Mouse (Mus musculus): Measurements from ENCODE around the gene Dgcr2. TPM values are rescaled to one million over a fixed set of nuclear protein-coding genes. Genes with fewer than 3 reads are reported as not detected.

Dgcr2 gene
- polyA plus RNA-seq, 1 experiment from 2014 or later = 89.2 TPM

GRCm38 (mm10) chr16:17921325-17922162 lies 23.2 kb upstream of the Dgcr2 start:
- no peaks in the 10 kb centered on the region for H3K9me3 ChIP-seq (ENCODE audit: control insufficient read depth, low read length)
- peaks cover 9% of the 10 kb centered on the region for H3K4me1 ChIP-seq (replicated peaks; ENCODE audit: control insufficient read depth, insufficient read depth, low read length)
- peaks cover 6% of the 10 kb centered on the region for H3K36me3 ChIP-seq (ENCODE audit: control insufficient read depth, insufficient read depth, low read length)
- peak overlapping the region; percentile 79 for H3K27ac ChIP-seq (ENCODE audit: low read length)
- WGBS = 2% methylated on average over 47 of the region's 47 CpGs
- peak overlapping the region; percentile 92 for H3K9ac ChIP-seq (ENCODE audit: low read length)
- peak overlapping the region; percentile 96 for H3K4me2 ChIP-seq (ENCODE audit: low read depth, low read length)
- ATAC-seq (ENCODE audit: low read depth) = peak; percentile 98
- H3K27me3 ChIP-seq (ENCODE audit: control insufficient read depth, insufficient read depth, low read depth, low read length) = peaks cover 25% of the 10 kb centered on the region
- H3K4me3 ChIP-seq (ENCODE audit: low read length) = peak overlapping the region; percentile 90

- no peak overlapping the region for H3K27ac ChIP-seq (ENCODE audit: low read length)
- no peak for ATAC-seq (ENCODE audit: low read depth)
- H3K4me2 ChIP-seq (ENCODE audit: low read depth, low read length) = peak overlapping the region; percentile 96
- peaks cover 9% of the 10 kb centered on the region for H3K4me1 ChIP-seq (replicated peaks; ENCODE audit: control insufficient read depth, insufficient read depth, low read length)
- peaks cover 35% of the 10 kb centered on the region for H3K27me3 ChIP-seq (ENCODE audit: control insufficient read depth, insufficient read depth, low read depth, low read length)
- WGBS = 16% methylated on average over 20 of the region's 20 CpGs
- H3K9ac ChIP-seq (ENCODE audit: low read length) = peak overlapping the region; percentile 92
- peaks cover 1% of the 10 kb centered on the region for H3K36me3 ChIP-seq (ENCODE audit: control insufficient read depth, insufficient read depth, low read length)
- no peak overlapping the region for H3K4me3 ChIP-seq (ENCODE audit: low read length)
- no peaks in the 10 kb centered on the region for H3K9me3 ChIP-seq (ENCODE audit: control insufficient read depth, low read length)
Observed at GRCm38 (mm10) chr16:17920586-17920985, 22.2 kb upstream of the Dgcr2 start.

GRCm38 (mm10) chr16:17914307-17915249 lies 16.2 kb upstream of the Dgcr2 start, which contains the start of gene Gsc2:
Gene Gsc2 (minus strand): TSS chr16:17915059.
- Histone ChIP-seq H3K4me2 (ENCODE audit: low read depth, low read length) (peak within 1 kb of the TSS; percentile 74), H3K4me3 (ENCODE audit: low read length) (peak within 1 kb of the TSS; percentile 47), H3K9ac (ENCODE audit: low read length) (0 out of 2 replicates have a peak within 1 kb of the TSS, but pooled peaks have one; percentile 27), H3K27me3 (ENCODE audit: control insufficient read depth, insufficient read depth, low read depth, low read length) (peaks cover 64% of the 10 kb centered on the region), H3K27ac (ENCODE audit: low read length) (no peak within 1 kb of the TSS), H3K36me3 (ENCODE audit: control insufficient read depth, insufficient read depth, low read length) (no peaks in the 10 kb centered on the region), H3K4me1 (replicated peaks; ENCODE audit: control insufficient read depth, insufficient read depth, low read length) (peaks cover 16% of the 10 kb centered on the region), H3K9me3 (ENCODE audit: control insufficient read depth, low read length) (no peaks in the 10 kb centered on the region)
- WGBS = under 1% methylated on average over 96 of the region's 106 CpGs
- no peak for ATAC-seq (ENCODE audit: low read depth)

GRCm38 (mm10) chr16:17911052-17911595 lies 12.8 kb upstream of the Dgcr2 start, which contains the start of gene Ess2:
Gene Ess2 (minus strand): TSS chr16:17911348.
- Histone ChIP-seq H3K9ac (ENCODE audit: low read length) (peak within 1 kb of the TSS; percentile 79), H3K36me3 (ENCODE audit: control insufficient read depth, insufficient read depth, low read length) (peaks cover 27% of the 10 kb centered on the region), H3K9me3 (ENCODE audit: control insufficient read depth, low read length) (no peaks in the 10 kb centered on the region), H3K4me1 (replicated peaks; ENCODE audit: control insufficient read depth, insufficient read depth, low read length) (peaks cover 16% of the 10 kb centered on the region), H3K27me3 (ENCODE audit: control insufficient read depth, insufficient read depth, low read depth, low read length) (peaks cover 45% of the 10 kb centered on the region), H3K4me2 (ENCODE audit: low read depth, low read length) (peak within 1 kb of the TSS; percentile 62), H3K27ac (ENCODE audit: low read length) (peak within 1 kb of the TSS; percentile 19; the same call in 1 of the 2 replicates), H3K4me3 (ENCODE audit: low read length) (peak within 1 kb of the TSS; percentile 76)
- 0% methylated on average over 35 of the region's 35 CpGs for WGBS
- peak; percentile 96 for ATAC-seq (ENCODE audit: low read depth)

GRCm38 (mm10) chr16:17896091-17896490 lies 2.3 kb downstream of the Dgcr2 start:
- no peak for ATAC-seq (ENCODE audit: low read depth)

GRCm38 (mm10) chr16:17893923-17894322 lies 4.4 kb downstream of the Dgcr2 start, which contains the start of gene Tssk1:
Gene Tssk1 (plus strand): TSS chr16:17894223.
- ATAC-seq (ENCODE audit: low read depth) = no peak
- WGBS = 65% methylated on average over 2 of the region's 2 CpGs
- no peaks in the 10 kb centered on the region; the same call in 1 of the 2 replicates for H3K27me3 ChIP-seq (ENCODE audit: control insufficient read depth, insufficient read depth, low read depth, low read length)
- H3K4me2 ChIP-seq (ENCODE audit: low read depth, low read length) = no peak within 1 kb of the TSS
- no peak within 1 kb of the TSS for H3K4me3 ChIP-seq (ENCODE audit: low read length)
- no peak within 1 kb of the TSS for H3K27ac ChIP-seq (ENCODE audit: low read length)
- no peaks in the 10 kb centered on the region for H3K36me3 ChIP-seq (ENCODE audit: control insufficient read depth, insufficient read depth, low read length)
- peaks cover 18% of the 10 kb centered on the region for H3K4me1 ChIP-seq (replicated peaks; ENCODE audit: control insufficient read depth, insufficient read depth, low read length)
- no peaks in the 10 kb centered on the region for H3K9me3 ChIP-seq (ENCODE audit: control insufficient read depth, low read length)
- no peak within 1 kb of the TSS for H3K9ac ChIP-seq (ENCODE audit: low read length)

More at GRCm38 (mm10) chr16:17896091-17896490, 2.3 kb downstream of the Dgcr2 start:
- no peak overlapping the region for H3K4me3 ChIP-seq (ENCODE audit: low read length)
- H3K27me3 ChIP-seq (ENCODE audit: control insufficient read depth, insufficient read depth, low read depth, low read length) = no peaks in the 10 kb centered on the region; the same call in 1 of the 2 replicates
- no peaks in the 10 kb centered on the region for H3K9me3 ChIP-seq (ENCODE audit: control insufficient read depth, low read length)
- peaks cover 8% of the 10 kb centered on the region; the same call in 1 of the 2 replicates for H3K4me1 ChIP-seq (replicated peaks; ENCODE audit: control insufficient read depth, insufficient read depth, low read length)
- no peak overlapping the region for H3K27ac ChIP-seq (ENCODE audit: low read length)
- no peak overlapping the region for H3K9ac ChIP-seq (ENCODE audit: low read length)
- peaks cover 14% of the 10 kb centered on the region for H3K36me3 ChIP-seq (ENCODE audit: control insufficient read depth, insufficient read depth, low read length)
- no peak overlapping the region for H3K4me2 ChIP-seq (ENCODE audit: low read depth, low read length)

GRCm38 (mm10) chr16:17892606-17893005 lies 5.8 kb downstream of the Dgcr2 start:
- no peaks in the 10 kb centered on the region for H3K36me3 ChIP-seq (ENCODE audit: control insufficient read depth, insufficient read depth, low read length)
- no peak for ATAC-seq (ENCODE audit: low read depth)
- no peak overlapping the region for H3K9ac ChIP-seq (ENCODE audit: low read length)
- no peaks in the 10 kb centered on the region for H3K9me3 ChIP-seq (ENCODE audit: control insufficient read depth, low read length)
- H3K27me3 ChIP-seq (ENCODE audit: control insufficient read depth, insufficient read depth, low read depth, low read length) = no peaks in the 10 kb centered on the region; the same call in 1 of the 2 replicates
- peaks cover 18% of the 10 kb centered on the region for H3K4me1 ChIP-seq (replicated peaks; ENCODE audit: control insufficient read depth, insufficient read depth, low read length)
- no peak overlapping the region for H3K4me3 ChIP-seq (ENCODE audit: low read length)
- no peak overlapping the region for H3K27ac ChIP-seq (ENCODE audit: low read length)
- H3K4me2 ChIP-seq (ENCODE audit: low read depth, low read length) = no peak overlapping the region
- 23% methylated on average over 3 of the region's 3 CpGs for WGBS

- peaks cover 18% of the 10 kb centered on the region for H3K4me1 ChIP-seq (replicated peaks; ENCODE audit: control insufficient read depth, insufficient read depth, low read length)
- H3K4me3 ChIP-seq (ENCODE audit: low read length) = peak within 1 kb of the TSS; percentile 72
- H3K27me3 ChIP-seq (ENCODE audit: control insufficient read depth, insufficient read depth, low read depth, low read length) = no peaks in the 10 kb centered on the region; the same call in 1 of the 2 replicates
- peak; percentile 99 for ATAC-seq (ENCODE audit: low read depth)
- H3K36me3 ChIP-seq (ENCODE audit: control insufficient read depth, insufficient read depth, low read length) = no peaks in the 10 kb centered on the region
- peak within 1 kb of the TSS; percentile 77 for H3K4me2 ChIP-seq (ENCODE audit: low read depth, low read length)
- WGBS = 0% methylated on average over 34 of the region's 38 CpGs
- peak within 1 kb of the TSS; percentile 97 for H3K27ac ChIP-seq (ENCODE audit: low read length)
- H3K9ac ChIP-seq (ENCODE audit: low read length) = peak within 1 kb of the TSS; percentile 100
- no peaks in the 10 kb centered on the region for H3K9me3 ChIP-seq (ENCODE audit: control insufficient read depth, low read length)
Observed at GRCm38 (mm10) chr16:17891567-17891959, 6.8 kb downstream of the Dgcr2 start, which contains the start of gene Gm20518. Gene Gm20518 (minus strand): TSS chr16:17891671.
